Mouse (Mus musculus): Measurements from ENCODE around the gene Plcb1. TPM values are rescaled to one million over a fixed set of nuclear protein-coding genes. Genes with fewer than 3 reads are reported as not detected.
A peak's percentile ranks its signal among the peaks of the same experiment; 100 is the strongest.

Plcb1 gene
- total RNA-seq (2021) = 1 to 10 TPM; 8.5 to 9.3 TPM

DNA sequence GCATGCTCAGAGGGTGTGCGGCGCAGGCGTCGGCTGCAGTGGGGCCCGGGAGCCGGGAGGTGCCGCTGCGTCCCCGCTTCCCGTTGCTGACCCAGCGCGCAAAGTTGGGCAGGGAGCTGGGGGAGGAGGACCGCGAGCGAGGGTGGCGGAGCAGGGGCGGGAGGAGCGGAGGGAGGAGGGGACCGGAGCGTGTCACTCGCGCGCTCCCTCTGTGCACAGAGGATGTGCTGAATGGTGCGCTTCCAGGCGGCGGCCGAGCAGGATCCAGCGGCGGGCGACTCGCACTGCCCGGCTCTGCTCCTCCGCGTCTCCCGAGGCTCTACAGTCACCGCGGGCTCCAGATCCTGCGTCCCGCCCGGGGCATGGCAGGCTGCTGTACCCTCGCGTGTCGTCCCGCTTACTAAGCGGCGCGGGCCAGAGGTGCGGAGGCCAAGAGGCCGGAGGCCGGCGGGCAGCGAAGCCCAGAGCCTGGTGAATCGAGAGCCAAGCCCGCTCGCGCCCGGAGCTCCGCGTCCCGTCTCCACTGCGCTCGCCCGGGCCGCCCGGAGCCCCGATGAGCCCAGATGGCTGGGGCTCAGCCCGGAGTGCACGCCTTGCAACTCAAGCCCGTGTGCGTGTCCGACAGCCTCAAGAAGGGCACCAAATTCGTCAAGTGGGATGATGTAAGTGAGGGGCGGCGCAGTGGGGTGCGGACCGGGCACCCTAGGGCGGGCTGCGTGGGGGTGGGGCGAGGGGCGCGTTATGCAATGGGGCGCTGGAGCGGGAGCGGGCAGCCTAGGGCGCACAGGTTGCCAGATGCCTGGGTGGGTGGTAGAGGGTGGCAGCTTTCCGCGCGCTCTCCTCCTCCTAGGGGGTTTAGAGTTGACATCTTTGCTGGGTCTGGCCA, at the start of gene Plcb1:
Gene Plcb1 (plus strand): TSS at position 98 of the 886 bp plus-strand sequence.
- DNase-seq = peak; percentile 87 to 89

GRCm38 (mm10) chr2:134755537-134755936, 30.3 kb upstream of the Plcb1 start:
- intact Hi-C loops (cut with DNase I) = no loop called here
- no peak for DNase-seq

More for the DNA sequence above, at the start of gene Plcb1:
- intact Hi-C loops (cut with DNase I) = loop anchor here (1.0 to 5.0 kb wide), 7 partner anchors 105 to 544 kb away; no protein-coding TSS in a partner anchor

GRCm38 (mm10) chr2:134756086-134756485, 29.8 kb upstream of the Plcb1 start:
- no peak for DNase-seq
- intact Hi-C loops (cut with DNase I) = no loop called here

DNA sequence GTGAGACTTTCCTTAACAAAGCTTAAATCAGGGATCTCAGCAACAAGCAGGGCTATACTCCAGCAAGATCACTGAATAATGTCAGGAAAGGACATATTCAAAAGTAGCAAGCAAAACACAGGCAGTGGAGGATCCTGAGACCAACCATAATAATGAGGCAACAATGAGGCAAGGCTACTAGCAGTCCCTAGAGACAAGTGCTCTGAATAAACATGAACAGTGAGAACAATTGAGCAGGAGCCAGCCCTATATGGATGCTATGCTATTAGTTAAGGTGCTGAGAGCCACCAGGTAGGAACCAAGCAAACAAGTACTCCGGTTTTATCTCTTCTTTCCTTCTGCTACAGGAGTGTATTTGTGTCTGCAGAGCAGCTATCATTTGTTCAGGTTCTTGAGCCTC, 24.8 kb upstream of the Plcb1 start:
- no peak for DNase-seq
- intact Hi-C loops (cut with DNase I) = no loop called here

- intact Hi-C loops (cut with DNase I) = no loop called here
These were observed 22.4 kb upstream of the Plcb1 start for GRCm38 (mm10) chr2:134763406-134763990.

DNA sequence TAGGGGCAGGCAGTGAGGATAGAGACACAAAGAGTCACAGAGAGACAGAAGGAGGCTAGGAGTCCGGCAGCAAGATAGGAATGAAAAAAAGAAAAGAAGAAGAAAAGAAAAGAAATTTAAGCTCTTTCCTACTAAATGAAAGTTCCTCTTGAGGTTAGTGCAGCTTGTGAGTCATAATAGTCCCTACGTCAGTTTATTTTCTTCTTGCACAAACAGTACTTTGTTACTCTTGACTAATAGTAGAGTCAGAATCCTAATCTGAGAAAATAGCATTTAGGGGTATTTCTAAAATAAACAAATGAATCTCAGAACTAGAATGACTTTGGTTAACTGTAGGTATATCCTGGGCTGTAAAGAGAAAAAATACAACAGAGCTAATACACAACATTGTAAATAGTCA, 21.4 kb upstream of the Plcb1 start:
- intact Hi-C loops (cut with DNase I) = no loop called here
- DNase-seq = no peak

More at GRCm38 (mm10) chr2:134763406-134763990, 22.4 kb upstream of the Plcb1 start:
- DNase-seq = no peak

- intact Hi-C loops (cut with DNase I) = no loop called here
- DNase-seq = no peak
These were observed 6.0 kb upstream of the Plcb1 start for GRCm38 (mm10) chr2:134779826-134780225.

DNA sequence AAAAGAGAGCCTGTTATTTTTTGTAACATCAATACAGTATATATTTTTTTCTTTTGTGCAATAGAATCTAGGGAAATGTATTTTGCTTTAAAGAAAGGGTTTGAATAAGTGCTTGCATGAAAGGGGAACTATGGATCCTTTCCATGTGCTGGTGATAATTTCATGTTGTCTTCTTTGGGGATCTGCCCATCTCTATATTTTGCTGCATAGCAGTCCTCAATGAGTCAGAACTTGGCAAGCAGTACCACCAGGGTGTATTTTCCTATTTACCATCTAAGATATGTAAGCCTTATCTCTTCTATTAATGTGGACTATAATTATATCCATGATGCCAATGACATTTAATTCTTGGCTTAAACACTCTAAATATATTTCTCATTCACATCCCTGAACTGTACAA, 5.6 kb upstream of the Plcb1 start:
- no peak for DNase-seq
- intact Hi-C loops (cut with DNase I) = no loop called here

GRCm38 (mm10) chr2:134786856-134787250, 986 bp downstream of the Plcb1 start:
- DNase-seq = no peak
- intact Hi-C loops (cut with DNase I) = loop anchor here (1.0 to 5.0 kb wide), 6 partner anchors 220 to 543 kb away; no protein-coding TSS in a partner anchor

- intact Hi-C loops (cut with DNase I) = loop anchor here (2.0 to 5.0 kb wide), 4 partner anchors 220 to 497 kb away; no protein-coding TSS in a partner anchor
- no peak for DNase-seq
These were observed 1.6 kb downstream of the Plcb1 start for GRCm38 (mm10) chr2:134787336-134788095.

- DNase-seq = no peak
- intact Hi-C loops (cut with DNase I) = no loop called here
These were observed 7.1 kb downstream of the Plcb1 start for GRCm38 (mm10) chr2:134792926-134793325.

DNA sequence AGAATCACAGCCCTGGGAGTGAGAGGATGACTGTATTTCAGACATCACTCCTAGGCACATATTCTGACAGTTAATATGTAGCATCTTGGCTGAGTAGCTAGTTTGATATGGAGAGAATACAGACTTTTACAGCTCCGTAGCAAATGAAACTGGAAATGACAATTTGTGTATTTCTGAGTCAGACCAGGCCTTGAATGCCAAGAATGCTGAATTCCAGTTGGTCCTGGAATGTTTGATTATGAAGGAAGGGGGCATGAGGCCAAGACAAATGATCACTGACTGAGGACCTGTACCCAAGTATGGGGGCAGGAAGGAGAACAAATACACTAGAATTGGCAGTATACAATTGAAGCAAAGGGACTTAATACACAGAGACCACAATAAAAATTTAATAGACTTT, 14.4 kb downstream of the Plcb1 start:
- intact Hi-C loops (cut with DNase I) = no loop called here
- DNase-seq = peak; percentile 8 to 18

- intact Hi-C loops (cut with DNase I) = no loop called here
- DNase-seq = peak; percentile 12 to 16
These were observed 30.5 kb downstream of the Plcb1 start for GRCm38 (mm10) chr2:134816383-134816782.

- intact Hi-C loops (cut with DNase I) = no loop called here
- DNase-seq = no peak
These were observed 31.4 kb downstream of the Plcb1 start for GRCm38 (mm10) chr2:134817058-134817840.

DNA sequence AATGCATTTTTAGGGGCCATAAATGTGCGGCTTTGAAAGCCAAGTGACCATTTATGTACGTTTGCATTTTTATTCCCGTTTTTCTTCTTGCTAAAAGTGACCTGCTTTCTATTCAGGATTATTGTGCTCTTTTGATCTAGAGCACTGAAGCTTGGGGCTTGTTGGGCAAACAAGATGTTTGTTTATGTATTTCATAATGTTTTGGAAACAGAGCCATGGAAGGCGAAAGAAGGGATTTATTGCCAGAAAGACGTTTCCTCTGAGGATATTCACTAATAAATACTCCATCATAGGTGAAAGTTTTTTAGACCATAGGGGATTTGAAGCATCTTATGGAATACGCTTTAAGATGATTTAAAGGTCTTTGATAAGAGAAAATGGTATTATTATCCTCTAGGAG, 35.3 kb downstream of the Plcb1 start:
- no peak for DNase-seq
- intact Hi-C loops (cut with DNase I) = no loop called here

GRCm38 (mm10) chr2:134825645-134826044, 39.8 kb downstream of the Plcb1 start:
- DNase-seq = no peak
- intact Hi-C loops (cut with DNase I) = no loop called here

DNA sequence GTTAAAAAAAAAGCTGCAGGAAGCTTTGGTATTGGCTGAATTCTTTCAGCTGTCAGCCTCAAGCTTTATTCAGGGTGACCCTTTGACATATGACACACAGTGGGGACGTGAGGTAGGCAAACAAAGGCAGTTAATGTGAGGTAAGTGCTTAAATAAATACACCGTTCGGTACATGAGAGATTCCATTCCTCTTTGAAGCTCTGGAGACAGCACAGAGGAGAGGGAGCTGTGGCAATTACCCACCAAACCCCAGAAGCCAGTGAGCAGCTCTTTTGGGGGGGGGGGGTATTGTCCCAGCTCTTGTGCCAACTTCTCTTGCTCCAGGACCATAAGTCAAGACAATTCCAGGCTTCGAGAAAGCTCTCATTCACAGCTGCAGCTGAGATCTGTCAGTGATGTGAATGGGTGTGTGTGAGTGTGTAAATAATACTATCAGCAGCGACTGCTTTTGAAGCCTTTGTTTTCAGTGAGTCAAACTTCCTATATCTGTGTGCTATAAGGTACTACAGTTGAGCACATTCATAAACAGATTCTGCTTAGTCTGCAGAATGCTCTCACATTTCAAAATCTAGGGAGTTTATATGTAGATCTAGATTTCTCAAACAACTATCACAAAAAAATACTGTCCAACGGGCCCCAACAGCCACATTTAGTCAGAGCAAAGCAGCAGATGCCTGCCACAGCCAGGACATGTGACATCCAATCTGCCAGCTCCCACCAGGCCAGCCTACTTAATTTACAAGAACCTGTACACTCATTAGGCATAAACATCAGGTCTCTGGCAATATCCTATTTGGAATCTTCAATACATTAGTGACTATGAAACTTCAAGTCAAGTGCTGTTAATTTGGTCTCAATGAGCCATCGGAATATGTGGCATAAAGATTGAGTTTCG, 40.5 kb downstream of the Plcb1 start:
- DNase-seq = no peak
- intact Hi-C loops (cut with DNase I) = no loop called here

DNA sequence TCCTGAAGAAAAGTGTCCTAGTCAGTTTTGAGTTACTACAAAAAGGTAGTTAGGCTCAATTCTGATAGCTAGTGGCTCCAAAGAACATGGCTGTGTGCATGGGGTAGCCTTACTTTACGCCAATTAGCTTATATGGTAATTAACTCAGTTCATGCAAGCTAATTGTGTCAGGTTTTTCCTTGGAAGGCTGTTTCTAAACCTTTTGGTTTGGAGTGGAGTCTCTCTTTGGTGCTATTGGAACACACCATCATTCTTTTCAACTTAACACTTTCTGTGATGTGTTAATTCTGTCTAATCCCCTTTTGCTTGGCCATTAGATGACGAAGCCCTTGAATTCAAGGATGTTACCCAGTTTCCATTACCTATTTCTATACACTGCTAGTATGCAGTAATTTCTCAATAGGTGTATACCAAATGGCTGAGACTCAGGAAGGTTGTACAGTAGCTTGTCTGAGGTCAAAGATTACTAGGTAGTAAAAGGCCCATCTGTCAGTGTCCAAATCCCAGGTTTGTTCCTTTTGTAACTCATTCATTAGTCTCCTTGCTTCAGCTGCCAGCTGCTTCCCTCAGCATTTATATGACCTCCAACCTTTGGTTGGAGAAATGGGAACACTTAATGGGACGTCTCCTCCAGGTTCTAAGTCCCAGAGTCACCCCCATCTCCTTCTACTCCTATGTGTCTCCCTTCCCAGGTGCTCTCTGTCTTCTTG, 42.1 kb downstream of the Plcb1 start:
- intact Hi-C loops (cut with DNase I) = no loop called here

GRCm38 (mm10) chr2:134831861-134832260, 46.0 kb downstream of the Plcb1 start:
- intact Hi-C loops (cut with DNase I) = no loop called here
- DNase-seq = no peak

More for the DNA sequence above, 42.1 kb downstream of the Plcb1 start:
- DNase-seq = no peak
